Mouse (Mus musculus) hindbrain, embryonic 11.5 days (tissue): ENCODE results near the gene Tdgf1. TPM values are rescaled to one million over a fixed set of nuclear protein-coding genes. Genes with fewer than 3 reads are reported as not detected.

ENCODE experiments used
- ATAC-seq: fragments of 200-750 bp; cut with Nextera tagmentation; 2 replicates; pipeline ENCODE4 v1.8.0; 2017; ENCODE audit warnings: mild to moderate bottlenecking, moderate TSS enrichment, moderate library complexity; ENCODE audit not compliant: low FRiP score
- DNase-seq: peaks from one replicate; pipeline ENCODE4 v3.0.0-alpha.2; 2015; ENCODE audit warnings: low spot score
- H3K27ac ChIP-seq: fragments of 300-500 bp; sonication (generic); 2 replicates; pipeline ENCODE4 v1.5.1; 2014; ENCODE audit warnings: mild to moderate bottlenecking, low read depth, low read length
- H3K27me3 ChIP-seq: fragments of 300-500 bp; sonication (generic); 2 replicates; pipeline ENCODE4 v1.6.1; 2014; ENCODE audit warnings: mild to moderate bottlenecking, low read length, moderate library complexity, mixed read lengths; ENCODE audit not compliant: control insufficient read depth, insufficient read depth
- H3K36me3 ChIP-seq: fragments of 300-500 bp; sonication (generic); 2 replicates; pipeline ENCODE4 v1.6.1; 2014; ENCODE audit warnings: mild to moderate bottlenecking, low read length, moderate library complexity, mixed read lengths; ENCODE audit not compliant: control insufficient read depth, insufficient read depth
- H3K4me1 ChIP-seq: fragments of 300-500 bp; sonication (generic); replicated peaks from 2 replicates; pipeline ENCODE4 v1.6.1; 2014; ENCODE audit warnings: low read length, mixed read lengths; ENCODE audit not compliant: control insufficient read depth, insufficient read depth
- H3K4me2 ChIP-seq: fragments of 300-500 bp; sonication (generic); replicated peaks from 2 replicates; pipeline ENCODE4 v1.6.1; 2014; ENCODE audit warnings: mild to moderate bottlenecking, low read depth, low read length
- H3K4me3 ChIP-seq: fragments of 300-500 bp; sonication (generic); 2 replicates; pipeline ENCODE4 v1.5.1; 2014; ENCODE audit warnings: low read depth, low read length
- H3K9ac ChIP-seq: fragments of 300-500 bp; sonication (generic); 2 replicates; pipeline ENCODE4 v1.6.1; 2014; ENCODE audit warnings: low read depth, low read length
- H3K9me3 ChIP-seq: fragments of 300-500 bp; sonication (generic); 2 replicates; pipeline ENCODE4 v1.6.1; 2016; ENCODE audit warnings: low read length; ENCODE audit not compliant: control insufficient read depth
- WGBS: fragments of 180-500 bp; shearing (Covaris S2); extraction: QIAGEN DNeasy Blood & Tissue Kit; methylation state at CpG from one replicate; pipeline ENCODE4 v1.1.7; 2014; 5-methylcytosine and 5-hydroxymethylcytosine counted together
- polyA plus RNA-seq: library from polyadenylated mRNA; unstranded; fragments of >200 nt; fragmentation: Nextera tagmentation; extraction: Ambion mirVana; gene quantifications from 2 replicates; pipeline ENCODE4 v1.2.1, GENCODE M21; 2014

The Tdgf1 gene
- polyA plus RNA-seq, 1 experiment from 2014 or later: not detected

GRCm38 (mm10) chr9:110937506-110938490 is 8.2 kb downstream of the Tdgf1 start:
- Histone ChIP-seq H3K36me3 (no peaks in the 10 kb centered on the region), H3K27ac (no peak overlapping the region), H3K4me3 (no peak overlapping the region), H3K9me3 (no peaks in the 10 kb centered on the region), H3K4me2 (no peak overlapping the region), H3K9ac (no peak overlapping the region), H3K27me3 (no peaks in the 10 kb centered on the region), H3K4me1 (no peaks in the 10 kb centered on the region)
- DNase-seq (peak; percentile 28), ATAC-seq (no peak)
- WGBS: 64% methylated on average over 12 of the region's 12 CpGs

GRCm38 (mm10) chr9:110935941-110936340 is 10.0 kb downstream of the Tdgf1 start:
- no peak for DNase-seq
- Histone ChIP-seq H3K4me2 (no peak overlapping the region), H3K4me3 (no peak overlapping the region), H3K9ac (no peak overlapping the region), H3K27me3 (no peaks in the 10 kb centered on the region), H3K27ac (no peak overlapping the region), H3K4me1 (no peaks in the 10 kb centered on the region), H3K9me3 (no peaks in the 10 kb centered on the region), H3K36me3 (no peaks in the 10 kb centered on the region)
- WGBS: 87% methylated on average over 7 of the region's 7 CpGs
- no peak for ATAC-seq

- H3K4me1 ChIP-seq: no peaks in the 10 kb centered on the region
- WGBS: 67% methylated on average over 12 of the region's 12 CpGs
- no peak for ATAC-seq
- 0 out of 2 replicates have a peak overlapping the region, but pooled peaks have one; percentile 30 for H3K27ac ChIP-seq
- no peaks in the 10 kb centered on the region for H3K9me3 ChIP-seq
- no peak overlapping the region for H3K9ac ChIP-seq
- no peak overlapping the region for H3K4me2 ChIP-seq
- H3K36me3 ChIP-seq: no peaks in the 10 kb centered on the region
- no peak for DNase-seq
- no peak overlapping the region for H3K4me3 ChIP-seq
- H3K27me3 ChIP-seq: no peaks in the 10 kb centered on the region
Observed at GRCm38 (mm10) chr9:110933850-110934437, 12.0 kb downstream of the Tdgf1 start.

- 73% methylated on average over 6 of the region's 6 CpGs for WGBS
- DNase-seq (no peak), ATAC-seq (no peak)
- no peaks in the 10 kb centered on the region for H3K4me1 ChIP-seq
- no peaks in the 10 kb centered on the region for H3K27me3 ChIP-seq
- no peak overlapping the region for H3K4me2 ChIP-seq
- no peaks in the 10 kb centered on the region for H3K36me3 ChIP-seq
- H3K9ac ChIP-seq: no peak overlapping the region
- H3K9me3 ChIP-seq: no peaks in the 10 kb centered on the region
- H3K27ac ChIP-seq: no peak overlapping the region
- no peak overlapping the region for H3K4me3 ChIP-seq
Observed at GRCm38 (mm10) chr9:110931573-110931972, 14.4 kb downstream of the Tdgf1 start.

GRCm38 (mm10) chr9:110922759-110923158 is 23.2 kb downstream of the Tdgf1 start:
- H3K27ac ChIP-seq: no peak overlapping the region
- ATAC-seq: no peak
- no peaks in the 10 kb centered on the region for H3K27me3 ChIP-seq
- H3K4me3 ChIP-seq: no peak overlapping the region
- H3K36me3 ChIP-seq: no peaks in the 10 kb centered on the region
- WGBS: 19% methylated on average over 7 of the region's 7 CpGs
- no peak overlapping the region for H3K4me2 ChIP-seq
- H3K9me3 ChIP-seq: no peaks in the 10 kb centered on the region
- H3K9ac ChIP-seq: no peak overlapping the region
- H3K4me1 ChIP-seq: no peaks in the 10 kb centered on the region
- peak; percentile 82 for DNase-seq

DNA sequence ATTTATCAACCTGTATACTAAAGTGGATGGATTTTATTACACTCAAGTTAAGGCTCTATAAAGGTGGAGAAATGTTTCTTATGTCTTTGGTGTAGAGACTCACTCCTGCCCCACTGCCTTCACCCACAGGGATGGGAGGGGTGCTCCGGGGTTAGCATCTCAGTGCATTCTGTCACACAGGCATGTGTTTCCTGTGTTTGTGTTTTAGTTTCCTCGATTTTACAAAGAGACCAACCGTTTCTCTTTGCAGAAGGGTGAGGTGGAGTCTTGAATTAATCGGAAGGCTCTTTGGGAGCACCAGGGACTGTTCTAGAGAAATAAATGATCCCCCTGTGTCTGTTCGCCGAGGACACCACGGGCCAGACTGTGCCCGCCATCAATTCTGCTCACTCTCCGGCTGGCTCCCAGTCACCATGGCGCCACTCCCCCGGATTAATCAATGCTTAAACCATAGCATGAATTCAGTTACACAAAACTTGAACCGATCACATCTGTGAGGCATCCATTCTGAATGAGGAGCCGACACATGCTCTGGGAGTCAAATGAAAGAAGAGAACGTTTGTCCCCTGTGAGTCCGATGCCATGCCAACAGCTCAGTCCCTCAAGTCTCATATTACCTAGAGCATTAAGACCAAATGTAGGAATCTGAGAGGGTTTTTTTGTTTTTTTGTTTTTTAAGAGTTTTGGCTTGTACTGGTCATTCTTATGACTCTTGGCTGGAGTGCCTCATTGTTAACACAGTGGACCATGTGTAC is 25.1 kb downstream of the Tdgf1 start:
- H3K9ac ChIP-seq: no peak overlapping the region
- peak; percentile 9 for DNase-seq
- 56% methylated on average over 15 of the region's 15 CpGs for WGBS

GRCm38 (mm10) chr9:110916786-110917185 is 29.2 kb downstream of the Tdgf1 start, which contains the start of gene Fam240a:
Gene Fam240a (minus strand): TSS chr9:110916861.
- WGBS: 87% methylated on average over 7 of the region's 7 CpGs
- Histone ChIP-seq H3K27me3 (no peaks in the 10 kb centered on the region), H3K4me1 (no peaks in the 10 kb centered on the region), H3K9ac (no peak within 1 kb of the TSS), H3K4me2 (no peak within 1 kb of the TSS), H3K36me3 (no peaks in the 10 kb centered on the region), H3K4me3 (no peak within 1 kb of the TSS), H3K27ac (no peak within 1 kb of the TSS), H3K9me3 (no peaks in the 10 kb centered on the region)
- DNase-seq (no peak), ATAC-seq (no peak)

More for the DNA sequence above, 25.1 kb downstream of the Tdgf1 start:
- H3K27ac ChIP-seq: no peak overlapping the region
- no peaks in the 10 kb centered on the region for H3K4me1 ChIP-seq
- H3K4me2 ChIP-seq: no peak overlapping the region
- no peaks in the 10 kb centered on the region for H3K36me3 ChIP-seq
- ATAC-seq: no peak
- H3K9me3 ChIP-seq: no peaks in the 10 kb centered on the region
- no peak overlapping the region for H3K4me3 ChIP-seq
- H3K27me3 ChIP-seq: no peaks in the 10 kb centered on the region

DNA sequence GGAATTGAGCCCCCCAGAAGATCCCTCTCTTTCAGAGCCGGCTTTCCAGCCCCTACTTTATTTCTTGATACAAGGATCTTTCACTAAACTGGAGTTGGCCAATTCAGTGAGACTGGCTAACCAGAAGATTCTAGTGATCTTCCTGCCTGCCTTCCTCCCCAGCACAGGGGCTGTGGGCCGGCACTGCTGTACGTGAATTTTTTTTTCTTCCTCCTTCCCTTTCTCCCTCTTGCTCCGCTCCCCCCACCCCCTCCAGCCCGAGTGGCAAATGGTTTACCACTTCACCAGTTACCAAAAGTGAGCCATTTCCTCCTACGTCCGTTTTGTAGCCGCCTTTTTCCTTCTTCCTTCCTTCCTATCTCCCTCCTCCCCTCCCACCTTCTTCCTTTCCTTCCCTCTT is 30.5 kb downstream of the Tdgf1 start:
- DNase-seq (no peak), ATAC-seq (no peak)
- Histone ChIP-seq H3K9ac (no peak overlapping the region), H3K27ac (no peak overlapping the region), H3K4me3 (no peak overlapping the region), H3K4me1 (no peaks in the 10 kb centered on the region), H3K36me3 (no peaks in the 10 kb centered on the region), H3K9me3 (no peaks in the 10 kb centered on the region), H3K4me2 (no peak overlapping the region), H3K27me3 (no peaks in the 10 kb centered on the region)
- 78% methylated on average over 8 of the region's 8 CpGs for WGBS
